Mouse (Mus musculus) small intestine, adult 2 months (tissue): ENCODE data around the gene Ece1.

Experiments
- CTCF ChIP-seq: fragments of 200-500 bp; IDR thresholded peaks from 2 replicates; pipeline ENCODE4 v1.5.1; 2012; ENCODE audit warnings: low read depth, mild to moderate bottlenecking, control low read depth, inconsistent platforms, low read length, moderate library complexity, mixed read lengths; ENCODE audit not compliant: insufficient replicate concordance, insufficient read length; ENCODE audit errors: extremely low read depth
- POLR2A ChIP-seq: fragments of 200-500 bp; IDR thresholded peaks from 2 replicates; pipeline ENCODE4 v1.6.1; 2012; ENCODE audit warnings: low read depth, mild to moderate bottlenecking, control low read depth, inconsistent platforms, low read length, moderate library complexity

GRCm38 (mm10) chr4:137824881-137825280 is 37.2 kb upstream of the Ece1 start:
- TF ChIP-seq CTCF (no peak), POLR2A (no peak)
